Mouse (Mus musculus): ENCODE data around the gene Jak1. TPM values are rescaled to one million over a fixed set of nuclear protein-coding genes. Genes with fewer than 3 reads are reported as not detected.

Gene Jak1
- polyA plus RNA-seq, 1 experiment from 2014 or later, result 48.3 TPM

DNA sequence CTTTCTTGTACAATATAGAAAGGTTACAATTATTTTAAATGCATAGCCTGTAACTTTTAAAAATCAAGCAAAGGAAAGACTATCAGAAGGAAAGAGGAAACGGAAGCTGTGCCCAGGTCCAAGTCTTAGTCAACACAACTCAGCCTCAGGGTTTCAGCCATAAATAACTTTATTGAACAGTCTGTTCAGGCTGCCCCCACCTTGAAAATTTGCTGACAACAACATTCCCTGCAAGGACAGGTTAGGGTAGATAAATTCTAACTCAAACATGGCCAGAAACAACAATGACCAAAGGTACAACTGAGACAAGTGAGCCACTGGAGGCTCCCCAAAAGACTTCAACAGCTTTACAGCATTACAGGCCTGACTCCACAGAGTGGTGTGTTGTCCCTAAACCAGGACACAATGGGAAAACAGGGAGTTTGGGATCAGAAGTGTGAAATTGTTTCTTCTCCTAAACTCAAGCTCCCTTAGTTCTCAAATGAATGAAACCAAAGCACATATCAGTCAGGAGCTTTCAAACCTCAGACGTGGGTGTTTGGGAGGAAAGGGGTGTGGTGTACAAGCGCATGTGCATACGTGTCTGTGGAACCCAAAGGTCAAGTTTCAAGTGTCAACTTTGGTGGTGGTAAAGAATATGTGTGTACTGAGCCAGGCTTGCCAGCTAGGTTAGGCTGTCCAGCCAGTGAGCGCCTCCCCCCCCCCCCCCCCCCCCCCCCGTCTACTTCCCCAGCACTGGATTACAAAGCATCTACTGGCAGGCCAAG is 14.9 kb downstream of the Jak1 start:
- H3K9ac ChIP-seq (ENCODE audit: low read depth, low read length), result no peak overlapping the region
- no peaks in the 10 kb centered on the region for H3K27me3 ChIP-seq (ENCODE audit: control insufficient read depth, insufficient read depth, low read depth, low read length)
- no peaks in the 10 kb centered on the region for H3K9me3 ChIP-seq (replicated peaks; ENCODE audit: control insufficient read depth, low read length)
- no peak overlapping the region for H3K4me3 ChIP-seq (ENCODE audit: low read depth, low read length)
- peak overlapping the region; percentile 33; the same call in 1 of the 2 replicates for H3K27ac ChIP-seq (ENCODE audit: low read length)
- no peaks in the 10 kb centered on the region for H3K36me3 ChIP-seq (ENCODE audit: control insufficient read depth, insufficient read depth)
- peaks cover 67% of the 10 kb centered on the region for H3K4me1 ChIP-seq (ENCODE audit: control insufficient read depth, low read depth, low read length)
- H3K4me2 ChIP-seq (ENCODE audit: low read depth, low read length), result no peak overlapping the region
- ATAC-seq (ENCODE audit: low read depth), result no peak
- 25% methylated on average over 4 of the region's 6 CpGs for WGBS (ENCODE audit: insufficient replicate concordance)

DNA sequence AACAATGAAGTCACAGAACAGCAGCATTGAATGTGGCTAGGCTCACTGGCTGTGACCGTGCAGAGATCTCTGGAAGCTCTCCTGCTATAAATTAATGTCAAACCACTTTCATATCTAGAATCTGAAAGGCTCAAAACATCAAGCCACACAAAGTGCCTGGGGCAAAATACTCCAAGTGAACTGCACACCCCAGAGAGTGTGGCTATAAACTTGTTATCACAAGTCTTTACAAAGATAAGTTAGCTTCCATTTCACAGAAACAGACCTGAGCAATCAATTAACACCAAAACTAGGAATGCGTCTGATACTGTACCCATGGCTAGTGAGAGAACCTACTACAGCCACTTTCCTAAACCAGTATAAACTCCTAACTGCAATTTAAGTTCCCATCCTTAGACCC is 17.7 kb downstream of the Jak1 start:
- Histone ChIP-seq H3K9ac (ENCODE audit: low read depth, low read length) (no peak overlapping the region; the same call in 1 of the 2 replicates), H3K36me3 (ENCODE audit: control insufficient read depth, insufficient read depth) (no peaks in the 10 kb centered on the region), H3K9me3 (replicated peaks; ENCODE audit: control insufficient read depth, low read length) (no peaks in the 10 kb centered on the region), H3K4me3 (ENCODE audit: low read depth, low read length) (no peak overlapping the region), H3K27me3 (ENCODE audit: control insufficient read depth, insufficient read depth, low read depth, low read length) (no peaks in the 10 kb centered on the region), H3K27ac (ENCODE audit: low read length) (peak overlapping the region; percentile 59), H3K4me2 (ENCODE audit: low read depth, low read length) (no peak overlapping the region), H3K4me1 (ENCODE audit: control insufficient read depth, low read depth, low read length) (peaks cover 55% of the 10 kb centered on the region)
- peak; percentile 24; the same call in 1 of the 2 replicates for ATAC-seq (ENCODE audit: low read depth)
- 27% methylated on average over 2 of the region's 2 CpGs for WGBS (ENCODE audit: insufficient replicate concordance)

DNA sequence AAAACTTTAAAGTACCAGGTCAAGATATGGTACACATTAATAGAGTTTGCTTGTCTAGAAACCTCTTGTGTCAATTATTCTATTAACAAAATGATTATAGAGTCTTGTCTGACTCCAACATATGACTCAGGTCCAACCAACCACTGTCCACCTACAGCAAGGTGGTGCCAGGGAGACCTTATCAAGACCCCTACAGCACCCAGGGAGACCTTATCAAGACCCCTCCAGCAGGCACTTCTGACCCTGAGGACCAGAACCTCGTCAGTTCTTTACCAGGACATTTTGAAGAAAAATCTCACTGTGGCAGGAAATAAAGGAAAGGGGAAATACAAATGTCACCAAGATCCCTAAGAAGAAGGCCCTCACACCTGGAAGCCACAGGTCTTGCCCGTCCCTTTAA is 18.5 kb downstream of the Jak1 start:
- peak; percentile 96 for ATAC-seq (ENCODE audit: low read depth)
- peak overlapping the region; percentile 49 for H3K4me2 ChIP-seq (ENCODE audit: low read depth, low read length)
- H3K9me3 ChIP-seq (replicated peaks; ENCODE audit: control insufficient read depth, low read length), result no peaks in the 10 kb centered on the region
- peak overlapping the region; percentile 4; the same call in 1 of the 2 replicates for H3K4me3 ChIP-seq (ENCODE audit: low read depth, low read length)
- H3K9ac ChIP-seq (ENCODE audit: low read depth, low read length), result peak overlapping the region; percentile 22; the same call in 1 of the 2 replicates
- H3K27me3 ChIP-seq (ENCODE audit: control insufficient read depth, insufficient read depth, low read depth, low read length), result no peaks in the 10 kb centered on the region
- no peaks in the 10 kb centered on the region for H3K36me3 ChIP-seq (ENCODE audit: control insufficient read depth, insufficient read depth)
- peak overlapping the region; percentile 68 for H3K27ac ChIP-seq (ENCODE audit: low read length)
- 22% methylated on average over 2 of the region's 2 CpGs for WGBS (ENCODE audit: insufficient replicate concordance)
- peaks cover 49% of the 10 kb centered on the region for H3K4me1 ChIP-seq (ENCODE audit: control insufficient read depth, low read depth, low read length)

DNA sequence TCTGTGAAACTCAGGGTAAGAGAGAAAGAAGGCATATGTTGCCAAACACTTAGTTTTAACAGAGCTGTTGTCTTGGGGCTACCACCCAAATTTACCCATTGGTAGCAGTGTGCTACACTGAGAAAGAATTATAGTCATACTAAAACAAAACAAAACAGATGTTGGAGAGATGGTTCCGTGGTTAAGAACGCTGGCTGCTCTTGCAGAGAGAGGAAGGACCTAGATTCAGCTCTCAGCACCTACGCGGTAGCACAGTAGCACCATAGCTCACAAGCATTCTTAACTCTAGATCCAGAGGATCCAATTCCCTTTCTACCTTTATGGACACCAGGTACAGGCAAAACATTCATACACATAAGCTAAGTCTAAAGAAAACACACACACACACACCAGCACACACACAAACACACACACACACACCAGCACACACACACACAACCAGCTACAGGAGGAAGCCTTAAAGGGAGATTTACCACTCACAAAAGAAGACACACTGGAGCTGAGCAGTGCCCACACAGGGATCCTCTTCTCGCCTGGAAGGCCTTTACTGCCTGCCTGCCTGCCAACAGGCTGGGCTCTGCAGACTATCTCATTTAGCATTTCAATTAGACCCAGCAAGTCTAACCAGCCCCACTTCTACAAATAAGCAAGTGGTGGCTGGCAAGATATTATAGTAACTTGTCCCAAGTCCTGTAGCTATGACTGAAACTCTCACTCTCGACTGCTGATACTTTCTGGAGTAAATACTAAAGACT is 20.6 kb downstream of the Jak1 start:
- Histone ChIP-seq H3K4me2 (ENCODE audit: low read depth, low read length) (no peak overlapping the region), H3K9ac (ENCODE audit: low read depth, low read length) (0 out of 2 replicates have a peak overlapping the region, but pooled peaks have one; percentile 24), H3K36me3 (ENCODE audit: control insufficient read depth, insufficient read depth) (no peaks in the 10 kb centered on the region), H3K4me3 (ENCODE audit: low read depth, low read length) (no peak overlapping the region), H3K9me3 (replicated peaks; ENCODE audit: control insufficient read depth, low read length) (no peaks in the 10 kb centered on the region), H3K4me1 (ENCODE audit: control insufficient read depth, low read depth, low read length) (peaks cover 50% of the 10 kb centered on the region), H3K27ac (ENCODE audit: low read length) (peak overlapping the region; percentile 36; the same call in 1 of the 2 replicates), H3K27me3 (ENCODE audit: control insufficient read depth, insufficient read depth, low read depth, low read length) (no peaks in the 10 kb centered on the region)
- 42% methylated on average over 6 of the region's 6 CpGs for WGBS (ENCODE audit: insufficient replicate concordance)
- no peak for ATAC-seq (ENCODE audit: low read depth)

DNA sequence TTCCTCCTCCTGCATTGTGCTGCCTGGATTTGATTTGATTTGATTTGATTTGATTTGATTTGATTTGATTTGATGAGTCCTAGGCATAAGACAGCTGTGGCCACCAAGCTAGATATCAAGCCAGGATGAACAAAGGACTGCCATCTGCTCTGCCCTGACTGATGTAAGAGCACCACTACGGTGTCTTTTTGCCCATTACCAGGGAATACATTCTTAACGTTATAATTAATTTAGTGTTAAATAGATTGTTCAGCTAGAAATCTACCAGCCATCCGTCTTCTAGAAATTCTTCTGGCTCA is 24.3 kb downstream of the Jak1 start:
- WGBS (ENCODE audit: insufficient replicate concordance), result 75% methylated on average over 3 of the region's 3 CpGs
- peaks cover 59% of the 10 kb centered on the region for H3K4me1 ChIP-seq (ENCODE audit: control insufficient read depth, low read depth, low read length)

DNA sequence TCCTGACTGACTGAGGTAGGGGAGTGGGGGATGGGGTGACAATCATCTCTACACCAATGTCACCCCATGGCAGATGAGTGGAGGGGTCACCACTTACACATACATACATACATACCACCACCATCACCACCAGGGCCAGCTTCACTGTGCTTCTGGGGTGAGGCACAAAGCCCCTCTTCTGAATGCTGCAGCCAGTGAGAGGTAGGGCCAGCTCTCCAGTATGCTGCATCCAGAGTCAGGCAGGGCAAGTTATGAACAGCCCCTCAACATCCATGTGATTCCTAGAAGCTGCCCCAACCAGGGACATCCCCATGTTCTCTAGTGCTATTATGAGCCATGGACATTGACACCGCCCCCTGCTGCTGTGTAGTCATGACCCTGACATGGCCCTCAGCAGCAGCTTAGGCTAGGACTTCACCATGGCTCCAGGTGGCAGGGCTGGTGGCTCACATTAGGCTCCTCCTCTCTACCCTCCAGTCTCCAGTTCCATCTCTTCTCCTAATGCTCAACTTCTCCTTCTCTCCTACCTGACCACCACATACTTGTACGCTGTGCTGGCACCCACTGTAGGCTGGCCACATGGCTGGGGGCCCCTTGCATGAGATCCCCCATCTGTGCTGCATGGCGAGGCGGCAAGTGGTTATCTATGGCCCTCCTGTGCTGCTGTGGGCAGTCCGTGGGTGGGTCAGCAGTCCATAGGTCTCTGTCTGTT is 24.8 kb downstream of the Jak1 start:
- H3K9ac ChIP-seq (ENCODE audit: low read depth, low read length), result no peak overlapping the region
- no peak overlapping the region for H3K27ac ChIP-seq (ENCODE audit: low read length)
- H3K4me3 ChIP-seq (ENCODE audit: low read depth, low read length), result no peak overlapping the region
- peaks cover 58% of the 10 kb centered on the region for H3K4me1 ChIP-seq (ENCODE audit: control insufficient read depth, low read depth, low read length)
- H3K9me3 ChIP-seq (replicated peaks; ENCODE audit: control insufficient read depth, low read length), result no peaks in the 10 kb centered on the region
- no peaks in the 10 kb centered on the region for H3K27me3 ChIP-seq (ENCODE audit: control insufficient read depth, insufficient read depth, low read depth, low read length)
- no peaks in the 10 kb centered on the region for H3K36me3 ChIP-seq (ENCODE audit: control insufficient read depth, insufficient read depth)
- WGBS (ENCODE audit: insufficient replicate concordance), result 54% methylated on average over 5 of the region's 5 CpGs
- no peak overlapping the region for H3K4me2 ChIP-seq (ENCODE audit: low read depth, low read length)
- ATAC-seq (ENCODE audit: low read depth), result no peak

More for the DNA sequence above, 24.3 kb downstream of the Jak1 start:
- H3K36me3 ChIP-seq (ENCODE audit: control insufficient read depth, insufficient read depth), result no peaks in the 10 kb centered on the region
- no peak overlapping the region for H3K9ac ChIP-seq (ENCODE audit: low read depth, low read length)
- no peaks in the 10 kb centered on the region for H3K27me3 ChIP-seq (ENCODE audit: control insufficient read depth, insufficient read depth, low read depth, low read length)
- no peak overlapping the region for H3K27ac ChIP-seq (ENCODE audit: low read length)
- no peak overlapping the region for H3K4me3 ChIP-seq (ENCODE audit: low read depth, low read length)
- ATAC-seq (ENCODE audit: low read depth), result no peak
- no peak overlapping the region for H3K4me2 ChIP-seq (ENCODE audit: low read depth, low read length)
- no peaks in the 10 kb centered on the region for H3K9me3 ChIP-seq (replicated peaks; ENCODE audit: control insufficient read depth, low read length)

- WGBS (ENCODE audit: insufficient replicate concordance), result 60% methylated on average over 3 of the region's 3 CpGs
- H3K9ac ChIP-seq (ENCODE audit: low read depth, low read length), result no peak overlapping the region
- H3K27ac ChIP-seq (ENCODE audit: low read length), result 0 out of 2 replicates have a peak overlapping the region, but pooled peaks have one; percentile 37
- peak overlapping the region; percentile 18; the same call in 1 of the 2 replicates for H3K4me2 ChIP-seq (ENCODE audit: low read depth, low read length)
- no peaks in the 10 kb centered on the region for H3K36me3 ChIP-seq (ENCODE audit: control insufficient read depth, insufficient read depth)
- H3K9me3 ChIP-seq (replicated peaks; ENCODE audit: control insufficient read depth, low read length), result no peaks in the 10 kb centered on the region
- H3K4me1 ChIP-seq (ENCODE audit: control insufficient read depth, low read depth, low read length), result peaks cover 59% of the 10 kb centered on the region
- H3K27me3 ChIP-seq (ENCODE audit: control insufficient read depth, insufficient read depth, low read depth, low read length), result no peaks in the 10 kb centered on the region
- no peak overlapping the region for H3K4me3 ChIP-seq (ENCODE audit: low read depth, low read length)
- peak; percentile 80 for ATAC-seq (ENCODE audit: low read depth)
Measured at GRCm38 (mm10) chr4:101239313-101240162, 25.5 kb downstream of the Jak1 start.

- no peak overlapping the region for H3K9ac ChIP-seq (ENCODE audit: low read depth, low read length)
- 33% methylated on average over 4 of the region's 4 CpGs for WGBS (ENCODE audit: insufficient replicate concordance)
- no peak overlapping the region for H3K27ac ChIP-seq (ENCODE audit: low read length)
- peaks cover 58% of the 10 kb centered on the region for H3K4me1 ChIP-seq (ENCODE audit: control insufficient read depth, low read depth, low read length)
- H3K4me2 ChIP-seq (ENCODE audit: low read depth, low read length), result no peak overlapping the region
- H3K4me3 ChIP-seq (ENCODE audit: low read depth, low read length), result no peak overlapping the region
- peak; percentile 22; the same call in 1 of the 2 replicates for ATAC-seq (ENCODE audit: low read depth)
- H3K27me3 ChIP-seq (ENCODE audit: control insufficient read depth, insufficient read depth, low read depth, low read length), result no peaks in the 10 kb centered on the region
- no peaks in the 10 kb centered on the region for H3K9me3 ChIP-seq (replicated peaks; ENCODE audit: control insufficient read depth, low read length)
- H3K36me3 ChIP-seq (ENCODE audit: control insufficient read depth, insufficient read depth), result no peaks in the 10 kb centered on the region
Measured at GRCm38 (mm10) chr4:101238589-101238988, 26.5 kb downstream of the Jak1 start.

Measured in liver, embryonic 16.5 days (tissue).